Mouse (Mus musculus): ENCODE measurements around the gene Eml6. TPM values are rescaled to one million over a fixed set of nuclear protein-coding genes. Genes with fewer than 3 reads are reported as not detected.
"Not testable (repeated sequence)": the region's sequence is repeated elsewhere in the genome, so short reads cannot be mapped to it uniquely, and the experiment has no call there.

The Eml6 gene
- polyA plus RNA-seq, 1 experiment, result 17.4 TPM

DNA sequence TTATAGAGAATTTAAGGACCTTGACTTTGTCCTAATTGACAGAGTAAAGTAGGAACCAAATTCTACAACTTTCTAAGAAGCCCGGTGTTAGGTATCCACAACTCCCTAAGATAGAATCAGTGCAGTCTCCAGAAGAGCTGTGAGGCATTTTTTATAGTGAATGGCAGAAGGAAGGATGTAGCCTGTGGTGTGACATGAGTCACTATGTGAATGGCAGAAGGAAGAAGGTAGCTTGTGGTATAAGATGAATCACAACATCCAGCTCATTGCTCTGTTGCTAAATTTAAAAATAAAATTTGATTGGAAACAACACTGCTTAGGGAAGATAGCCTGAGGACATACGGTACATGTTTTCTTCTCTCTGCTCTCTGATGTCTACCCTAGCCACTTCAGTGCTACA, 146.2 kb downstream of the Eml6 start:
- TF ChIP-seq CTCF (IDR thresholded peaks at IDR 0.05; ENCODE audit: control insufficient read depth, insufficient read depth, insufficient replicate concordance, low read depth, low read length) (no peak), POLR2A (IDR thresholded peaks at IDR 0.05; ENCODE audit: control insufficient read depth, low read depth, low read length) (no peak)
- Histone ChIP-seq H3K4me3 (ENCODE audit: control insufficient read depth, low read depth, low read length) (no peak overlapping the region), H3K27me3 (ENCODE audit: control insufficient read depth, insufficient read depth, low read length) (no peaks in the 10 kb centered on the region), H3K27ac (ENCODE audit: control insufficient read depth, insufficient read depth, low read depth, low read length) (no peak overlapping the region), H3K36me3 (ENCODE audit: control insufficient read depth, insufficient read depth, low read length) (no peaks in the 10 kb centered on the region), H3K4me1 (ENCODE audit: control insufficient read depth, insufficient read depth, low read length) (no peaks in the 10 kb centered on the region)

- Histone ChIP-seq H3K36me3 (ENCODE audit: control insufficient read depth, insufficient read depth, low read length) (no peaks in the 10 kb centered on the region), H3K27me3 (ENCODE audit: control insufficient read depth, insufficient read depth, low read length) (no peaks in the 10 kb centered on the region), H3K27ac (ENCODE audit: control insufficient read depth, insufficient read depth, low read depth, low read length) (no peak overlapping the region), H3K4me3 (ENCODE audit: control insufficient read depth, low read depth, low read length) (no peak overlapping the region), H3K4me1 (ENCODE audit: control insufficient read depth, insufficient read depth, low read length) (no peaks in the 10 kb centered on the region)
- TF ChIP-seq CTCF (IDR thresholded peaks at IDR 0.05; ENCODE audit: control insufficient read depth, insufficient read depth, insufficient replicate concordance, low read depth, low read length) (no peak), POLR2A (IDR thresholded peaks at IDR 0.05; ENCODE audit: control insufficient read depth, low read depth, low read length) (no peak)
Observed at GRCm38 (mm10) chr11:29877981-29878380, 147.9 kb downstream of the Eml6 start.

GRCm38 (mm10) chr11:29877280-29877679, 148.6 kb downstream of the Eml6 start:
- H3K27ac ChIP-seq (ENCODE audit: control insufficient read depth, insufficient read depth, low read depth, low read length), result no peak overlapping the region
- H3K36me3 ChIP-seq (ENCODE audit: control insufficient read depth, insufficient read depth, low read length), result no peaks in the 10 kb centered on the region
- no peaks in the 10 kb centered on the region for H3K27me3 ChIP-seq (ENCODE audit: control insufficient read depth, insufficient read depth, low read length)
- no peak overlapping the region for H3K4me3 ChIP-seq (ENCODE audit: control insufficient read depth, low read depth, low read length)
- no peaks in the 10 kb centered on the region for H3K4me1 ChIP-seq (ENCODE audit: control insufficient read depth, insufficient read depth, low read length)
- TF ChIP-seq CTCF (IDR thresholded peaks at IDR 0.05; ENCODE audit: control insufficient read depth, insufficient read depth, insufficient replicate concordance, low read depth, low read length) (no peak), POLR2A (IDR thresholded peaks at IDR 0.05; ENCODE audit: control insufficient read depth, low read depth, low read length) (no peak)

- H3K27ac ChIP-seq (ENCODE audit: control insufficient read depth, insufficient read depth, low read depth, low read length); H3K27me3 ChIP-seq (ENCODE audit: control insufficient read depth, insufficient read depth, low read length); H3K4me1 ChIP-seq (ENCODE audit: control insufficient read depth, insufficient read depth, low read length); H3K36me3 ChIP-seq (ENCODE audit: control insufficient read depth, insufficient read depth, low read length); H3K4me3 ChIP-seq (ENCODE audit: control insufficient read depth, low read depth, low read length): not testable (repeated sequence)
Observed at GRCm38 (mm10) chr11:29874781-29875180, 151.1 kb downstream of the Eml6 start.

DNA sequence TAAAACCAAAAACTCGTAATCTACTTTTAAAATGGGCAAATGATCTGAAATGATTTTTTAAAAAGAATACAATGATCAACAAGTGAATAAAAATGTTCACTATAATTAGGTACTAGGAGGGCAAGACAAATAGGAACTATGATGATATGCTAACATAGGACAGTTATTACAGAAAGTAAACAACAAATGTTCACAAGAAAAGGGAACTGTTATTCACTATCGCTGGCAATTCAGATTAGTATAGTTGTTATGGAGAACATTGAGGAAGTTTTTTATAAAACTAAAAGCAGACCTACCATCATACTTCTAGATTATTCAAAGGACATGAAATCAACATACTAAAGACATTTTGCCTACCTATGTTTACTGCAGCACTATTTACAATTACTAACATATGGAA, 155.7 kb downstream of the Eml6 start:
- no peaks in the 10 kb centered on the region for H3K4me1 ChIP-seq (ENCODE audit: control insufficient read depth, insufficient read depth, low read length)
- H3K36me3 ChIP-seq (ENCODE audit: control insufficient read depth, insufficient read depth, low read length), result no peaks in the 10 kb centered on the region
- no peaks in the 10 kb centered on the region for H3K27me3 ChIP-seq (ENCODE audit: control insufficient read depth, insufficient read depth, low read length)
- no peak overlapping the region for H3K4me3 ChIP-seq (ENCODE audit: control insufficient read depth, low read depth, low read length)
- H3K27ac ChIP-seq (ENCODE audit: control insufficient read depth, insufficient read depth, low read depth, low read length), result no peak overlapping the region
- TF ChIP-seq CTCF (IDR thresholded peaks at IDR 0.05; ENCODE audit: control insufficient read depth, insufficient read depth, insufficient replicate concordance, low read depth, low read length), result no peak
- TF ChIP-seq POLR2A (IDR thresholded peaks at IDR 0.05; ENCODE audit: control insufficient read depth, low read depth, low read length), result no peak

GRCm38 (mm10) chr11:29864269-29864668, 161.6 kb downstream of the Eml6 start:
- H3K36me3 ChIP-seq (ENCODE audit: control insufficient read depth, insufficient read depth, low read length), result no peaks in the 10 kb centered on the region
- H3K27ac ChIP-seq (ENCODE audit: control insufficient read depth, insufficient read depth, low read depth, low read length), result no peak overlapping the region
- H3K4me3 ChIP-seq (ENCODE audit: control insufficient read depth, low read depth, low read length), result no peak overlapping the region
- TF ChIP-seq CTCF (IDR thresholded peaks at IDR 0.05; ENCODE audit: control insufficient read depth, insufficient read depth, insufficient replicate concordance, low read depth, low read length), result no peak
- TF ChIP-seq POLR2A (IDR thresholded peaks at IDR 0.05; ENCODE audit: control insufficient read depth, low read depth, low read length), result no peak
- no peaks in the 10 kb centered on the region for H3K4me1 ChIP-seq (ENCODE audit: control insufficient read depth, insufficient read depth, low read length)
- H3K27me3 ChIP-seq (ENCODE audit: control insufficient read depth, insufficient read depth, low read length), result no peaks in the 10 kb centered on the region

- Histone ChIP-seq H3K4me1 (ENCODE audit: control insufficient read depth, insufficient read depth, low read length) (no peaks in the 10 kb centered on the region), H3K36me3 (ENCODE audit: control insufficient read depth, insufficient read depth, low read length) (no peaks in the 10 kb centered on the region), H3K27ac (ENCODE audit: control insufficient read depth, insufficient read depth, low read depth, low read length) (no peak overlapping the region), H3K4me3 (ENCODE audit: control insufficient read depth, low read depth, low read length) (no peak overlapping the region), H3K27me3 (ENCODE audit: control insufficient read depth, insufficient read depth, low read length) (no peaks in the 10 kb centered on the region)
- TF ChIP-seq POLR2A (IDR thresholded peaks at IDR 0.05; ENCODE audit: control insufficient read depth, low read depth, low read length) (no peak), CTCF (IDR thresholded peaks at IDR 0.05; ENCODE audit: control insufficient read depth, insufficient read depth, insufficient replicate concordance, low read depth, low read length) (no peak)
Observed at GRCm38 (mm10) chr11:29861750-29862397, 164.0 kb downstream of the Eml6 start.

GRCm38 (mm10) chr11:29861040-29861439, 164.8 kb downstream of the Eml6 start:
- Histone ChIP-seq H3K36me3 (ENCODE audit: control insufficient read depth, insufficient read depth, low read length) (no peaks in the 10 kb centered on the region), H3K4me3 (ENCODE audit: control insufficient read depth, low read depth, low read length) (no peak overlapping the region), H3K27ac (ENCODE audit: control insufficient read depth, insufficient read depth, low read depth, low read length) (no peak overlapping the region), H3K27me3 (ENCODE audit: control insufficient read depth, insufficient read depth, low read length) (no peaks in the 10 kb centered on the region), H3K4me1 (ENCODE audit: control insufficient read depth, insufficient read depth, low read length) (no peaks in the 10 kb centered on the region)
- TF ChIP-seq POLR2A (IDR thresholded peaks at IDR 0.05; ENCODE audit: control insufficient read depth, low read depth, low read length) (no peak), CTCF (IDR thresholded peaks at IDR 0.05; ENCODE audit: control insufficient read depth, insufficient read depth, insufficient replicate concordance, low read depth, low read length) (no peak)
